Mouse (Mus musculus) layer of hippocampus, adult 9-10 months (tissue): Measurements from ENCODE around the gene Sec14l5.
A peak's percentile ranks its signal among the peaks of the same experiment; 100 is the strongest.
"Not testable (repeated sequence)": the region's sequence is repeated elsewhere in the genome, so short reads cannot be mapped to it uniquely, and the experiment has no call there.

Experiments used
- DNase-seq: peaks from one replicate; pipeline ENCODE4 v3.0.0; 2022; ENCODE audit warnings: low spot score

The Sec14l5 gene

DNA sequence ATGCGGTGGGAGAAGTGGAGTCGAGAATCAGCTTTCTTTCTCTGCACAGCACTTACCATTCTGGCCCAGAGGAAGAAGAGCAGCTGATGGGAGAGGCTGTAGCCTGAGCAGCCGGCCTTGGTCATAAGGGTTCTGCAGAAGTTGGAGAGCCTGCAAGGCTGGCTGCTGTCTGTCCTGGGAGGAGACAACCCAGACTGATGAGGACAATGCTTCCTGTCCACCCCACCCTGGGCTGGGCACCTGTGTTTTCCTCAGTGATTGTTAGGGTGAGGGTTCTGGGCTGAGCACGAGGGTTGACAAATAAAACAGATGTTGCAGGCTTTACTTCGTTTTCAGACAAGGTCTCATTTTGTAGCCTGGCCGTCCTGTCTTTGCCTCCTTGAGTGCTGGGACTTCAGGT, 69.8 kb downstream of the Sec14l5 start:
- no peak for DNase-seq

DNA sequence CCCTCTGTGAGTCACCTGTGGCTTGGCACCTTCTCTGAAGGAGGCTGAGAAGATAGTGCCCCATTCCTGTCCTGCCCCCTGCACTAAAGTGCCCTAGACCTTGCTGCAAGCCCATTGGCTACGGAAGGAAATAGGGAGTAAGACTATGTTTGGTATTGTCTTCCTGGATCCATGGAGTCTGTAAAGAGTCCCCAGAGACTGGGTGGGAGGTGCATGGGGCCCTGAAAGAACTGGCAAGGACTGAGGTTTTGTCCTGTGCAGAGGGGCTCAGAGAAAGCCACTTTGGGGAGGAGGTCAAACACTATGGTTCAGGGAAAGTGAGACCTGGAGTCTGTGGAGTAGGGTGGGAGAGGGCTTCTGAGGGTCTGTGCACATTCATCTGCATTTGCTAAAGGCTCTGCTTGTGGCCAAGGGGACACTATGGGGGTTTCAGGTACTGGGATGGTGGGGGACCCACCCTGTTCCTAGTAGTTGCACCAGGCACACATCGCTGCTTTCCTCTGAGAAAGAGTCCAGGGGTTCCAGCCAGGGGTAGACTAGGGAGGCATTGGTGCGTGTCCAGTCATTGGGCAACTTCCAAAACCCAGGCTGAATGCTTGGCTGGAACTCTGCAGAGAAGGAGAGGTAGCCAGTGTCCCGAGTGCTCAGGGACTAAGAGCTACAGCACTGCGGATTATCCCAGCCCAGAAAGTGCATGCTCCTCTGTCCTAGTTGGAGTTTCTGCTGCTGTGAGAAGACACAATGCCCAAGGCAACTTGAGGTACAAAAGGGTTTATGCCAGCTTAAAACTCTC, 70.6 kb downstream of the Sec14l5 start:
- DNase-seq: no peak

DNA sequence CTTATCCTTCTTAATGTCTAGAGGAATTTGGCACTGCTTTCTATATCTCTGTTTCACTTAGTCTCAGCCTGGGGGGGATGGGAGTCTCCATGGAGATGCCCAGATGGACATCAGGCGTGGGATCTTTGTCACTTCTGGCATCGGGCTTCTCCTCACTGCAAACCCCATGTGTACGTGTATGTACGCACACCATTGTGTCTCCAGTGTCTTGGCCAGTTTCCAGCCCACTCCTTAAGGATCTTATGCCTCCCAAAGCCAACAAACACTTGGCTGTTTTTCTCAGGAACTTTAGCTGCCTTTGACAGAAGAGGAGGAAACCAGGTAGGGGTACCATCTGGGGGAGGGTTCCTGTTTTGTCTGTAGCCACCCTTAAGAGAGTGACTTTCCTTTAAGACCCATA, 74.5 kb downstream of the Sec14l5 start:
- no peak for DNase-seq

DNA sequence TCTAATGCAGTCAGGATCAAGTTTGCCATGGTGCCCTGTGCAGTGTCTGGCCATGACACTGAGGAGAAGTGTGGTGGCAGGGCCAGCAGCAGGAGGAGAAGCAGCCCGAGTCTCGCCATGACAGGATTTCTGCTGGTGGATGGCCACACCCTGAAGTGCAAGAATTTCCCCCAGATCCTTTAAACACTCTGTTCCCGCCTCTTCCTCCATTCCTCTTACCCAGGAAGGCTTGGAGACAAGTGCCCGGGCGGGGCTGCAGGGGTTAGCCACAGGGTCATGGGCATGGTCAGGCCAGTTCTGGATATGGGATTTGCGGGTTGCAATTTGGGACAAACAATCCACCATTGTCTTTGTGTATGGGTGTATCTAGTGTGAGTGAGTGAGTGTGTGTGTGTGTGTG, 75.2 kb downstream of the Sec14l5 start, which contains the start of gene AU021092:
Gene AU021092, minus strand, starts transcription at position 160 of the 400 bp plus-strand sequence.
- no peak for DNase-seq

DNA sequence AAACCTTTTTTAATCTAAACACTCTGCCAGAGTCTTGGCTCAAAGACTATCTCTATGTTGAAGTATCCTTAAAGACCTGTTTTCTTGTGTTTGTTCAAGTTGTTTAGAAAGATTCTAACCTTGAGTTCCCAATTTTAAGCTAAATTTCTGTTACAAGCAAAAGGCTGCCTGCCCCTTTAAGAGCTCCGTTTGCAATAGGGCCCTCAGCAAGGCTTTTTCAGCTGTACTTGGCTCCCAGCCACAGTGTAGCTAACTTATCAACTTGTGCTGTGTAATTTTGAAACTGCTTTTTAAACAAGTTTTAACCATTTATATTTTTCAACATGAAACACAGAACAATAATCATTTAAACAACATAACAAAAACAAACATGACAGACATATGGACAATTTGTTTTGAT, 79.6 kb downstream of the Sec14l5 start:
- DNase-seq: not testable (repeated sequence)

DNA sequence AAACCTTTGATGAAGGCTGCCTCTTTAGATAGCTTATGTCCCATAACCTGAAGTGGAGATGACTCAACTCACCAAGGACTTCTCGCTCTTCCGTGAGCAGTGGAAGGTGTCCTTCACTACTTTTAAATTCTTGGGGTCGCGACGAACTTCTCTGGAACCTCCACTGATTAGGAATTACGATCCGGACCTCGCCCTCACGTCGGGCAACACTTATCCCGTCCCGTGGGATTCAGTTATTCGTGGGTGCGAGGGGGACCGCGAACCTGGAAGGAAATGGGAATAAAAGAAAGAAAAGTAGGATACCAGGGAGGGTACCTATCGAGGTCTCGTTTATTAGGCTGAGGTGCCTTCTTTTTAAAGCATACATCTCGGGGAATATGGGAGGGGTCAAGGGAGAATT, 80.6 kb downstream of the Sec14l5 start:
- not testable (repeated sequence) for DNase-seq

DNA sequence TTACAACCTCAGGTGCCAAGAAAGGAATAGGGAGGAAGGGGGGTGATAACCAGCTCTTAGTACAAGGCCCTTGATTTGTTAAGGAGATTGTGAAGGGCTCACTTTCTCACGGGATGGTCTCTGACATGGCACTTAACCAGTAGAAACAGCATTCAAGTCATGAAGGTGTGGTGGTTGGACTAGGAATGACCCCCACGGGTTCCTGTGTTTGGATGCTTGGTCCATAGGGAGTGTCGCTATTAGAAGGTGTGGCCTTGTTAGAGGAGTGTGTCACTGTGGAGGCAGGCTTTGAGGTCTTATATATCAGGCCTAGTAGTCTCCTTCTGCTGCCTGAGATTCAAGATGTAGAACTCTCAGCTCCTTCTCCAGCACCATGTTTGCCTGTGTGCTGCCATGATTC, 81.2 kb downstream of the Sec14l5 start:
- not testable (repeated sequence) for DNase-seq

DNA sequence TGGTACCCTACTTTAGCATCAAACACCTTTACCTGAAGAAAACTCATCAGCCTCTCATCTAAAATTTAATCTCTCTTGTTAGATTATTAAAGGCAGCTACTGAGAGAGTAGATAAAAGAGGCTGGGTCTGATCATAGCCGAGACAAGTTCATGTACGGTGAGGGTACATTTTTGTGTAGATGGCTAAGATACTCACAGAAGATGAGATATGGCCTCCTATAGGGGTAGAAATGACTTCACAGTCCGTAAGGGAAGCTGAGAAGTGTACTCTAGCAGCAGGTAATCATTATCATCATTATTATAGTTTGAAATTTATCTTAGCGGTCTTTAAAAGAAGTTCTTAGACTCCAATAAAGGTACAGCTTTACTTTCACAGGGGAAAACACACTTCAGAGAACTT, 86.1 kb downstream of the Sec14l5 start:
- DNase-seq: no peak

DNA sequence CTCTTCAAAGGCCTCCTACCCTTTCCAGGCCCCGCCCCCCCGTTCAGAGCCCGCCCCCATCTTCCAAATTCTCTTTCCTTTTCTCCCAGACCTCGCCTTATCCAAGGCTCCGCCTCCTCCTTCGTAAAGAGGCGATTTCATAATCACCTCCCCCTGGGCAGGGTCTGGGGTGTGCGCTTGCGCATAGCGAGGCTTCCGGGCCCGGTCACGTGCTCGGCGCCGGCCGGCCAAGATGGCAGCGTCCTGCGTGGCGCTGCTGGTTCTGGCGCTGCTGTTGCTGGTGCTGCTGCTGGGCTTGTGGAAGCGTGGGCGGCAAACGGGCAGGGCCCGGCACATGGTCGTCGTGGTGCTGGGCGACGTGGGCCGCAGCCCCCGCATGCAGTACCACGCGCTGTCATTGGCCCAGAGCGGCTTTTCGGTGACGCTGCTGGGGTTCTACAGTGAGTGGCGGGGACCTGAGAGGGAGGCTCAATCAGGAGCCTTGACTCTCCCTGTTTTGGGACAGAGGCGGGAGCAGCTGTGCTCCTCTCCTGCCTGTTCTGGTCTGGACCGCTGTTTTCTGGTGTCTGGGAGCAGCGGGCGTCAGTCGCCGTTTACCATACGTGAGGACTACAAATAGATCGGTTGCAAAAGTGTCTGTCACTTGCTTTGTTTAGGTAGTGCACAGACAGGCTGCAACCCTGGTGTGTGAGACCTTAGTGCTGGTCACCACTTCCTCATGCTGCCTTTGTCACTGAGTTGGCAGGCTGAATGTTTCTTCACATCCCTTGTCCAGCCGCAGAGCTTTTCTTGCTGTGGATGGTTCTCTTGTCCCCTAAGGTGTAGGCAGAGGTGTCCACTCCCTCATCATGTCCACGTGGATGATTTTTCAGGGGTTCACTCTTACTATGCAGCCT, 86.8 kb downstream of the Sec14l5 start, which contains the start of gene Alg1:
Gene Alg1, plus strand, starts transcription at position 204 of the 896 bp plus-strand sequence.
- DNase-seq: peak; percentile 72
